Mouse (Mus musculus) embryonic fibroblast, embryonic 13.5 days (primary cell): ENCODE results near the gene Slc37a1.

Source experiments
- CTCF ChIP-seq: IDR thresholded peaks from 2 replicates; pipeline ENCODE4 v1.5.1; 2011; ENCODE audit warnings: mild to moderate bottlenecking, control low read depth, low read length, moderate library complexity, borderline replicate concordance; ENCODE audit not compliant: insufficient read depth
- POLR2A ChIP-seq: IDR thresholded peaks from 2 replicates; pipeline ENCODE4 v1.6.1; 2011; ENCODE audit warnings: low read depth, mild to moderate bottlenecking, control low read depth, low read length, moderate library complexity

DNA sequence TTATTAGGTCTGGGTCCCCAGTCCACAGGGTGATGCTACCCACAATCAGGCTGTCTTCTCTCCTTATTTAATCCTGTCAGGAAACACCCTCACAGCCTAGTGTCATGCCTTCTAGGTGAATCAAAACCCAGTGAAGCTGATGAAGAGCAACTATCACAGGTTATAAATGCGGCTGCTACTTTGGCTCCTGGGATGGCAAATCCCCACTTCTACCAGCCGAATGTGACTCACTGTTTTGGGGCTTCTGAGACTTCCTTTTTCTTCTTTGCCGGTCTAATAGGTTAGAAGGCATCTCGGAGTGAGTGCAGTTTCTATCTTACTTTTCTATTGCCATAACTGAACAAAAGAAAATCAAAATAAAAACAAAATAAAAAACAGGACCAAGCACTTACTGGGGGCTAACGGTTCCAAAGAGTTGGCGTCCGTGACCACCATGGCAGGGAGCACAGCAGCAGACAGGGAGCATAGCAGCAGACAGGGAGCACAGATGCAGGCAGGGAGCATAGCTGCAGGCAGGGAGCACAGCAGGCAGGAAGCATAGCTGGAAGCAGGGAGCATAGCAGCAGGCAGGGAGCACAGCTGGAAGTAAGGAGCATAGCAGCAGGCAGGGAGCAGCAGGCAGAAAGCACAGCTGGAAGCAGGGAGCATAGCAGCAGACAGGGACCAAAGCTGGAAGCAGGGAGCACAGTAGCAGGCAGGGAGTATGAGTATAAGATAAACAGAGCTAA, 2.6 kb downstream of the Slc37a1 start:
- TF ChIP-seq POLR2A (no peak), CTCF (no peak)
